Mouse (Mus musculus): ENCODE measurements around the gene Hoxd11. TPM values are rescaled to one million over a fixed set of nuclear protein-coding genes. Genes with fewer than 3 reads are reported as not detected.

The Hoxd11 gene
- polyA plus RNA-seq, 1 experiment: not detected

- Histone ChIP-seq H3K4me3 (ENCODE audit: insufficient read depth, low read depth, low read length) (no peak overlapping the region), H3K4me1 (ENCODE audit: control insufficient read depth, insufficient read depth, low read length) (0 out of 2 replicates have a peak, but pooled peaks cover 3% of the 10 kb centered on the region), H3K27ac (ENCODE audit: insufficient read depth, low read depth, low read length) (no peak overlapping the region)
- TF ChIP-seq POLR2A (IDR thresholded peaks at IDR 0.05; ENCODE audit: insufficient read depth, low read depth, low read length): no peak
- TF ChIP-seq CTCF (IDR thresholded peaks at IDR 0.05; ENCODE audit: insufficient read depth, low read depth, low read length): no peak
- 4% methylated on average over 45 of the region's 47 CpGs for WGBS
Measured at GRCm38 (mm10) chr2:74655420-74655781, 24.0 kb upstream of the Hoxd11 start.

DNA sequence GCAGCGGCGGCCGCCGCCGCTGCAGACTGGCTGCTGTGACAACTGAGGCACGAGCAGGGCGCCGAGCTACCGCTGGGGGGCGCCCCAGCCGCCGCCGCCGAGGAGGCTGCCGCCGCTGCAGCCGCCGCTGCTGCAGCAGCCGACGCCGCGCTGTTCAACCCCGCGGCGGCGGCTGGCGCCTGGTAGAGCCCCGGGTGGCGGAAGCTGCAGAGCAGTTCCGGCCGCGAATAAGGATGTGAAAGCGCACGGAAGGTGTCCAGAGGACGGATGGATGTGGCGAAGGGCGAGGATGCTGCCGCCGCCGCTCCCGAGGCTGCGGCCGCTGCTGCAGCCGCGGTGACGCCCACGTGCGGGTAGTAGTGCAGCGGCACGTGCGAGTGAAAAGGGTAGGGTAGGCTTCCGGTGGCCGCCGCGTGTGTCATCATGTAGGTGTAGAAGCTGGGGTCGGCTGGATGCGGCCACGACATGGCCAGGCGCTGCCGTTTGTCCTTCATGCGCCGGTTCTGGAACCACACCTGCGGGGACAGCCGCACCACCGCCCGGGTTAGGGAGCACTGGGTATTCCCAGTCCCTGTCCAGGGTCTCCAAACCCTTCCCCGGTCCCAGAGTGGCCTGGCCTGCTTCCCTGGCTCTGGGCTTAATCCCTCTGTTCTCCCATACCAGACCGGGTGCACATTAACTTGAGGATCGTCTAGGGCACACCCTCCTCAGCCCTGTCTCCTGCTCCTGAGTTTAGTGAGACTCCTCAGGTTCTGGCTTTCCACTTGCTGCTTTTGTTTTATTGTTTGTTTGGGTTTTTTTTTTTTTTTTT lies 23.3 kb upstream of the Hoxd11 start:
- WGBS: 3% methylated on average over 68 of the region's 69 CpGs
- Histone ChIP-seq H3K4me1 (ENCODE audit: control insufficient read depth, insufficient read depth, low read length) (0 out of 2 replicates have a peak, but pooled peaks cover 3% of the 10 kb centered on the region), H3K27ac (ENCODE audit: insufficient read depth, low read depth, low read length) (no peak overlapping the region), H3K4me3 (ENCODE audit: insufficient read depth, low read depth, low read length) (no peak overlapping the region)
- no peak for TF ChIP-seq CTCF (IDR thresholded peaks at IDR 0.05; ENCODE audit: insufficient read depth, low read depth, low read length)
- TF ChIP-seq POLR2A (IDR thresholded peaks at IDR 0.05; ENCODE audit: insufficient read depth, low read depth, low read length): no peak

GRCm38 (mm10) chr2:74656632-74657021 lies 22.7 kb upstream of the Hoxd11 start:
- 7% methylated on average over 4 of the region's 4 CpGs for WGBS
- Histone ChIP-seq H3K4me3 (ENCODE audit: insufficient read depth, low read depth, low read length) (no peak overlapping the region), H3K27ac (ENCODE audit: insufficient read depth, low read depth, low read length) (no peak overlapping the region), H3K4me1 (ENCODE audit: control insufficient read depth, insufficient read depth, low read length) (0 out of 2 replicates have a peak, but pooled peaks cover 3% of the 10 kb centered on the region)
- TF ChIP-seq CTCF (IDR thresholded peaks at IDR 0.05; ENCODE audit: insufficient read depth, low read depth, low read length) (no peak), POLR2A (IDR thresholded peaks at IDR 0.05; ENCODE audit: insufficient read depth, low read depth, low read length) (no peak)

- TF ChIP-seq CTCF (IDR thresholded peaks at IDR 0.05; ENCODE audit: insufficient read depth, low read depth, low read length) (no peak), POLR2A (IDR thresholded peaks at IDR 0.05; ENCODE audit: insufficient read depth, low read depth, low read length) (no peak)
- Histone ChIP-seq H3K4me3 (ENCODE audit: insufficient read depth, low read depth, low read length) (no peak overlapping the region), H3K4me1 (ENCODE audit: control insufficient read depth, insufficient read depth, low read length) (0 out of 2 replicates have a peak, but pooled peaks cover 3% of the 10 kb centered on the region), H3K27ac (ENCODE audit: insufficient read depth, low read depth, low read length) (no peak overlapping the region)
- 4% methylated on average over 62 of the region's 62 CpGs for WGBS
Measured at GRCm38 (mm10) chr2:74657251-74658023, 21.9 kb upstream of the Hoxd11 start.

DNA sequence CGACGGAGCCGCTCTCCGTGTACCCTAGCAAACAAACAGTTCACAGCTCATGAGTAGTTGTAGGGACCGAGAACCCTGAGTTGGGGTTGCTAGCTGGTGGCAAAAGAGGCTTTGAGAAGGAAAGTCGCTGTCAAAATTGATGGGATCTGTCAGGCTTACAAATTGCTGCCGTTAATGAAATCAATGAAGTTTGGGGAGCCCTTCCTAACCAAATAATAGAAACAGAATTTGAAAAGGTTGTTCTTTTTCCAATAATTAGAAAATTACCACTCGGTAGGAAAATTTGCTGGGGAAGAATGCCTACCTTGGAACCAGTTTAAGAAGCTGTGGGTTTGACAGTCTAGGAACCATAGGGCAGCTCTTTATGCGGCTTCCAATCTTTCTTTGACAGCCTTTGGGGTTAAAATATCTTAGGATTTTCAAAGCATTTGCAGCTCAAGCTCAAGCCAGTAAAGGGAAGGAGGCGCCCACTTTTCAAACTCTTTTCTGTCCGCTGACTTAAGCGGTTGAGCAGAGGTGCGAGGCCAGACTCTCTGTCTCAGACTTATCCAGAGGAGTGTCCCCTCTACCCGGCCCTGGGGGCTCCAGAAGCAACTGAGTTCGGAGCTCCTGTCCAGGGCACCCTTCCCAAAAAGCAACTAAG lies 21.2 kb upstream of the Hoxd11 start:
- Histone ChIP-seq H3K4me1 (ENCODE audit: control insufficient read depth, insufficient read depth, low read length) (0 out of 2 replicates have a peak, but pooled peaks cover 3% of the 10 kb centered on the region), H3K27ac (ENCODE audit: insufficient read depth, low read depth, low read length) (no peak overlapping the region), H3K4me3 (ENCODE audit: insufficient read depth, low read depth, low read length) (no peak overlapping the region)
- no peak for TF ChIP-seq POLR2A (IDR thresholded peaks at IDR 0.05; ENCODE audit: insufficient read depth, low read depth, low read length)
- TF ChIP-seq CTCF (IDR thresholded peaks at IDR 0.05; ENCODE audit: insufficient read depth, low read depth, low read length): no peak
- 3% methylated on average over 15 of the region's 15 CpGs for WGBS

DNA sequence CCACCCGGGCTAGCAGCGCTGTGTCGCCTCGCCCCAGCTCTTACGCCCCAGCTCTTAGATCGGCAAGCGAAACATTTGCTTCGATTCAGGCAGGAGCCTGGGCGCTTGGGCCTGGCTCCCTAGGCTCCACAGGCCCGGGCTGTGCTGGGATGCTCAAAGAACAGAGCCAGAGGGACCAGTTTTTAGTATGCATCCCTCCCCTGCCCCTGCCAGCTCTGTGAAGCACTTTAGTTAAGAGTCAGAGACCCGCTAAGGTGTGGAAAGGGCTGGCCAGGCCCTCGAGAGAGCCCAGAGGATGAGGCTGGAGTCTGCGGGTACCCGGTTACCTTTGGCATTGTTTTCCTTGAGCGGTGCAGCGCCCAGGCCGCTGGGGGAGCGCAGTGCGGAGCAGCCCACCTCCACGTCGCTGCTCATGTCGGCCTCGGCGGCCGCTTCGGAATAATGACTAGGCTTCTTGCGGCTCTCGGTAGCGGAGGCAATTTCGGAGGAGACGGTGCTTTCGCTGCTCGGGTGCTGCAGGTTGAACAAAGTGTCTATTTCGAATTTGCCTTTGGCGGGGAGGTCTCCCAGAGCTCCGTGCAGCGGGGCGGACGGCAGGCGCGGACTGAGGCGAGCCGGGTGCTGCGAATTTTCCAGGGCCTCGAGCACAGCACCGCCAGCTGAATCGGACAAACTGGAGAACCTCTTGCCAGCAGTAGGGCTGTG lies 20.5 kb upstream of the Hoxd11 start:
- H3K27ac ChIP-seq (ENCODE audit: insufficient read depth, low read depth, low read length): no peak overlapping the region
- TF ChIP-seq POLR2A (IDR thresholded peaks at IDR 0.05; ENCODE audit: insufficient read depth, low read depth, low read length): no peak
- TF ChIP-seq CTCF (IDR thresholded peaks at IDR 0.05; ENCODE audit: insufficient read depth, low read depth, low read length): no peak
- 3% methylated on average over 47 of the region's 47 CpGs for WGBS
- no peak overlapping the region for H3K4me3 ChIP-seq (ENCODE audit: insufficient read depth, low read depth, low read length)
- 0 out of 2 replicates have a peak, but pooled peaks cover 3% of the 10 kb centered on the region for H3K4me1 ChIP-seq (ENCODE audit: control insufficient read depth, insufficient read depth, low read length)

DNA sequence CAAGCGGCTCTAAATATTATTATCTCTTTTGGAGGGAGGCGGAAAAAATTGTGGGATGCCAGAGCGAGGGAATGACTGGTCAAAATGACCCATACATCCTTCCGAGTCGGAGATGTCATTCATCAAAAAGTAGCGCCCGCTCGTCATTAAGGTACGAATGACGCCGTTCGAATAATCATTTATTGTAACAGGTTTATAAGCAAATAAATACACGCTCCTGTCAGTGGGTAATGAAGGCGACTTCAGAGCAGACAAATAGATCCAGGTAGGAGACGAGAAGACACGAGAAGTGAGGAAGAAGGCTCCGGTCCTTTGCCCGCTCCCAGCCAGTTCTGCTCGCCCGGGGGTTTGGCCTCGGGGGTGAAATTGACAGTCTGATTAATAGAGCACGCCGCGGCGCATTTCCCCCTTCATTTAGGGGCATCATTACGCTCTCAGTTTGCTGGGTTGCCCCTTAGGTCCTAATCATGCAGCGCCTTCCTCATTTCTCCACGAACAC lies 19.8 kb upstream of the Hoxd11 start, which contains the start of gene Evx2:
Evx2 (minus strand) TSS at position 51 of the 499 bp plus-strand sequence.
- 6% methylated on average over 28 of the region's 28 CpGs for WGBS
- H3K4me1 ChIP-seq (ENCODE audit: control insufficient read depth, insufficient read depth, low read length): 0 out of 2 replicates have a peak, but pooled peaks cover 3% of the 10 kb centered on the region
- no peak within 1 kb of the TSS for H3K4me3 ChIP-seq (ENCODE audit: insufficient read depth, low read depth, low read length)
- TF ChIP-seq CTCF (IDR thresholded peaks at IDR 0.05; ENCODE audit: insufficient read depth, low read depth, low read length) (no peak), POLR2A (IDR thresholded peaks at IDR 0.05; ENCODE audit: insufficient read depth, low read depth, low read length) (no peak)
- H3K27ac ChIP-seq (ENCODE audit: insufficient read depth, low read depth, low read length): no peak within 1 kb of the TSS
